Mouse (Mus musculus): Measurements from ENCODE around the gene Gfral. TPM values are rescaled to one million over a fixed set of nuclear protein-coding genes. Genes with fewer than 3 reads are reported as not detected.

Gene Gfral
- not detected in 2 replicates for polyA plus RNA-seq (2014; fragmentation: Nextera tagmentation; extraction: Ambion mirVana)

GRCm38 (mm10) chr9:76213557-76213956 is at the start of gene Gfral:
Gene Gfral (minus strand): TSS chr9:76213657.
- ATAC-seq (ENCODE audit: low FRiP score): no peak
- Histone ChIP-seq H3K36me3 (ENCODE audit: control insufficient read depth, insufficient read depth, low read length) (no peaks in the 10 kb centered on the region), H3K4me1 (replicated peaks; ENCODE audit: control insufficient read depth, insufficient read depth, low read length) (no peaks in the 10 kb centered on the region), H3K4me2 (replicated peaks; ENCODE audit: low read depth, low read length) (no peak within 1 kb of the TSS), H3K9me3 (ENCODE audit: control insufficient read depth, low read length) (no peaks in the 10 kb centered on the region), H3K27ac (ENCODE audit: low read depth, low read length) (no peak within 1 kb of the TSS), H3K27me3 (ENCODE audit: control insufficient read depth, insufficient read depth, low read length) (no peaks in the 10 kb centered on the region), H3K4me3 (ENCODE audit: low read depth, low read length) (no peak within 1 kb of the TSS), H3K9ac (ENCODE audit: low read depth, low read length) (no peak within 1 kb of the TSS)
- WGBS: 91% methylated on average over 2 of the region's 2 CpGs
- DNase-seq (ENCODE audit: low spot score): no peak

- WGBS: 82% methylated on average over 5 of the region's 5 CpGs
These were observed 44.3 kb upstream of the Gfral start for GRCm38 (mm10) chr9:76257731-76258130.

GRCm38 (mm10) chr9:76252544-76252943 is 39.1 kb upstream of the Gfral start:
- H3K9me3 ChIP-seq (ENCODE audit: control insufficient read depth, low read length): no peaks in the 10 kb centered on the region
- H3K36me3 ChIP-seq (ENCODE audit: control insufficient read depth, insufficient read depth, low read length): no peaks in the 10 kb centered on the region
- no peaks in the 10 kb centered on the region for H3K27me3 ChIP-seq (ENCODE audit: control insufficient read depth, insufficient read depth, low read length)
- DNase-seq (ENCODE audit: low spot score) (no peak), ATAC-seq (ENCODE audit: low FRiP score) (no peak)
- H3K4me3 ChIP-seq (ENCODE audit: low read depth, low read length): no peak overlapping the region
- H3K27ac ChIP-seq (ENCODE audit: low read depth, low read length): no peak overlapping the region
- no peaks in the 10 kb centered on the region for H3K4me1 ChIP-seq (replicated peaks; ENCODE audit: control insufficient read depth, insufficient read depth, low read length)
- H3K4me2 ChIP-seq (replicated peaks; ENCODE audit: low read depth, low read length): no peak overlapping the region
- no peak overlapping the region for H3K9ac ChIP-seq (ENCODE audit: low read depth, low read length)
- 91% methylated on average over 7 of the region's 7 CpGs for WGBS

More at GRCm38 (mm10) chr9:76257731-76258130, 44.3 kb upstream of the Gfral start:
- DNase-seq (ENCODE audit: low spot score) (no peak), ATAC-seq (ENCODE audit: low FRiP score) (no peak)
- no peaks in the 10 kb centered on the region for H3K4me1 ChIP-seq (replicated peaks; ENCODE audit: control insufficient read depth, insufficient read depth, low read length)
- no peaks in the 10 kb centered on the region for H3K9me3 ChIP-seq (ENCODE audit: control insufficient read depth, low read length)
- no peak overlapping the region for H3K27ac ChIP-seq (ENCODE audit: low read depth, low read length)
- no peak overlapping the region for H3K4me3 ChIP-seq (ENCODE audit: low read depth, low read length)
- H3K36me3 ChIP-seq (ENCODE audit: control insufficient read depth, insufficient read depth, low read length): no peaks in the 10 kb centered on the region
- H3K9ac ChIP-seq (ENCODE audit: low read depth, low read length): no peak overlapping the region
- no peak overlapping the region for H3K4me2 ChIP-seq (replicated peaks; ENCODE audit: low read depth, low read length)
- H3K27me3 ChIP-seq (ENCODE audit: control insufficient read depth, insufficient read depth, low read length): no peaks in the 10 kb centered on the region

GRCm38 (mm10) chr9:76252109-76252508 is 38.7 kb upstream of the Gfral start:
- no peak for DNase-seq (ENCODE audit: low spot score)
- Histone ChIP-seq H3K36me3 (ENCODE audit: control insufficient read depth, insufficient read depth, low read length) (no peaks in the 10 kb centered on the region), H3K4me3 (ENCODE audit: low read depth, low read length) (no peak overlapping the region), H3K9ac (ENCODE audit: low read depth, low read length) (no peak overlapping the region), H3K27me3 (ENCODE audit: control insufficient read depth, insufficient read depth, low read length) (no peaks in the 10 kb centered on the region), H3K9me3 (ENCODE audit: control insufficient read depth, low read length) (no peaks in the 10 kb centered on the region), H3K4me2 (replicated peaks; ENCODE audit: low read depth, low read length) (no peak overlapping the region), H3K27ac (ENCODE audit: low read depth, low read length) (no peak overlapping the region), H3K4me1 (replicated peaks; ENCODE audit: control insufficient read depth, insufficient read depth, low read length) (no peaks in the 10 kb centered on the region)
- no peak for ATAC-seq (ENCODE audit: low FRiP score)
- 94% methylated on average over 4 of the region's 4 CpGs for WGBS

- H3K4me3 ChIP-seq (ENCODE audit: low read depth, low read length): no peak overlapping the region
- H3K4me2 ChIP-seq (replicated peaks; ENCODE audit: low read depth, low read length): no peak overlapping the region
- H3K4me1 ChIP-seq (replicated peaks; ENCODE audit: control insufficient read depth, insufficient read depth, low read length): no peaks in the 10 kb centered on the region
- ATAC-seq (ENCODE audit: low FRiP score) (no peak), DNase-seq (ENCODE audit: low spot score) (no peak)
- no peak overlapping the region for H3K27ac ChIP-seq (ENCODE audit: low read depth, low read length)
- H3K27me3 ChIP-seq (ENCODE audit: control insufficient read depth, insufficient read depth, low read length): no peaks in the 10 kb centered on the region
- WGBS: 63% methylated on average over 1 of the region's 1 CpGs
- H3K36me3 ChIP-seq (ENCODE audit: control insufficient read depth, insufficient read depth, low read length): no peaks in the 10 kb centered on the region
- H3K9me3 ChIP-seq (ENCODE audit: control insufficient read depth, low read length): no peaks in the 10 kb centered on the region
- H3K9ac ChIP-seq (ENCODE audit: low read depth, low read length): no peak overlapping the region
These were observed 28.9 kb upstream of the Gfral start for GRCm38 (mm10) chr9:76242322-76242721.

GRCm38 (mm10) chr9:76237946-76238345 is 24.5 kb upstream of the Gfral start:
- no peaks in the 10 kb centered on the region for H3K4me1 ChIP-seq (replicated peaks; ENCODE audit: control insufficient read depth, insufficient read depth, low read length)
- no peaks in the 10 kb centered on the region for H3K9me3 ChIP-seq (ENCODE audit: control insufficient read depth, low read length)
- no peak for ATAC-seq (ENCODE audit: low FRiP score)
- H3K27ac ChIP-seq (ENCODE audit: low read depth, low read length): no peak overlapping the region
- DNase-seq (ENCODE audit: low spot score): no peak
- no peaks in the 10 kb centered on the region for H3K27me3 ChIP-seq (ENCODE audit: control insufficient read depth, insufficient read depth, low read length)
- H3K9ac ChIP-seq (ENCODE audit: low read depth, low read length): no peak overlapping the region
- H3K4me3 ChIP-seq (ENCODE audit: low read depth, low read length): no peak overlapping the region
- no peaks in the 10 kb centered on the region for H3K36me3 ChIP-seq (ENCODE audit: control insufficient read depth, insufficient read depth, low read length)
- 80% methylated on average over 5 of the region's 5 CpGs for WGBS
- H3K4me2 ChIP-seq (replicated peaks; ENCODE audit: low read depth, low read length): no peak overlapping the region

- no peaks in the 10 kb centered on the region for H3K4me1 ChIP-seq (replicated peaks; ENCODE audit: control insufficient read depth, insufficient read depth, low read length)
- H3K27me3 ChIP-seq (ENCODE audit: control insufficient read depth, insufficient read depth, low read length): no peaks in the 10 kb centered on the region
- H3K27ac ChIP-seq (ENCODE audit: low read depth, low read length): no peak overlapping the region
- no peak overlapping the region for H3K9ac ChIP-seq (ENCODE audit: low read depth, low read length)
- H3K36me3 ChIP-seq (ENCODE audit: control insufficient read depth, insufficient read depth, low read length): no peaks in the 10 kb centered on the region
- peak; percentile 7 for DNase-seq (ENCODE audit: low spot score)
- ATAC-seq (ENCODE audit: low FRiP score): no peak
- no peaks in the 10 kb centered on the region for H3K9me3 ChIP-seq (ENCODE audit: control insufficient read depth, low read length)
- H3K4me2 ChIP-seq (replicated peaks; ENCODE audit: low read depth, low read length): no peak overlapping the region
- 65% methylated on average over 12 of the region's 12 CpGs for WGBS
- no peak overlapping the region for H3K4me3 ChIP-seq (ENCODE audit: low read depth, low read length)
These were observed 23.8 kb upstream of the Gfral start for GRCm38 (mm10) chr9:76237243-76237642.

- Histone ChIP-seq H3K4me3 (ENCODE audit: low read depth, low read length) (peak overlapping the region; percentile 32), H3K27ac (ENCODE audit: low read depth, low read length) (no peak overlapping the region)
These were observed 23.2 kb upstream of the Gfral start for GRCm38 (mm10) chr9:76236626-76237025.

GRCm38 (mm10) chr9:76235945-76236503 is 22.6 kb upstream of the Gfral start:
- peak; percentile 76 for ATAC-seq (ENCODE audit: low FRiP score)
- Histone ChIP-seq H3K4me1 (replicated peaks; ENCODE audit: control insufficient read depth, insufficient read depth, low read length) (no peaks in the 10 kb centered on the region), H3K27ac (ENCODE audit: low read depth, low read length) (0 out of 2 replicates have a peak overlapping the region, but pooled peaks have one; percentile 36), H3K9ac (ENCODE audit: low read depth, low read length) (peak overlapping the region; percentile 54), H3K36me3 (ENCODE audit: control insufficient read depth, insufficient read depth, low read length) (no peaks in the 10 kb centered on the region), H3K4me3 (ENCODE audit: low read depth, low read length) (peak overlapping the region; percentile 32), H3K27me3 (ENCODE audit: control insufficient read depth, insufficient read depth, low read length) (no peaks in the 10 kb centered on the region), H3K9me3 (ENCODE audit: control insufficient read depth, low read length) (no peaks in the 10 kb centered on the region), H3K4me2 (replicated peaks; ENCODE audit: low read depth, low read length) (peak overlapping the region; percentile 55)
- WGBS: 6% methylated on average over 14 of the region's 14 CpGs
- DNase-seq (ENCODE audit: low spot score): peak; percentile 64

More at GRCm38 (mm10) chr9:76236626-76237025, 23.2 kb upstream of the Gfral start:
- WGBS: 4% methylated on average over 7 of the region's 7 CpGs
- ATAC-seq (ENCODE audit: low FRiP score) (peak; percentile 83), DNase-seq (ENCODE audit: low spot score) (peak; percentile 81)
- no peaks in the 10 kb centered on the region for H3K36me3 ChIP-seq (ENCODE audit: control insufficient read depth, insufficient read depth, low read length)
- no peaks in the 10 kb centered on the region for H3K4me1 ChIP-seq (replicated peaks; ENCODE audit: control insufficient read depth, insufficient read depth, low read length)
- no peaks in the 10 kb centered on the region for H3K9me3 ChIP-seq (ENCODE audit: control insufficient read depth, low read length)
- H3K9ac ChIP-seq (ENCODE audit: low read depth, low read length): no peak overlapping the region; the same call in 1 of the 2 replicates
- H3K4me2 ChIP-seq (replicated peaks; ENCODE audit: low read depth, low read length): peak overlapping the region; percentile 55
- H3K27me3 ChIP-seq (ENCODE audit: control insufficient read depth, insufficient read depth, low read length): no peaks in the 10 kb centered on the region
